Mouse (Mus musculus): Measurements from ENCODE around the gene Stat2. TPM values are rescaled to one million over a fixed set of nuclear protein-coding genes. Genes with fewer than 3 reads are reported as not detected.
"Not testable (repeated sequence)": the region's sequence is repeated elsewhere in the genome, so short reads cannot be mapped to it uniquely, and the experiment has no call there.

The Stat2 gene
- polyA plus RNA-seq, 1 experiment from 2014 or later = 13.8 TPM

DNA sequence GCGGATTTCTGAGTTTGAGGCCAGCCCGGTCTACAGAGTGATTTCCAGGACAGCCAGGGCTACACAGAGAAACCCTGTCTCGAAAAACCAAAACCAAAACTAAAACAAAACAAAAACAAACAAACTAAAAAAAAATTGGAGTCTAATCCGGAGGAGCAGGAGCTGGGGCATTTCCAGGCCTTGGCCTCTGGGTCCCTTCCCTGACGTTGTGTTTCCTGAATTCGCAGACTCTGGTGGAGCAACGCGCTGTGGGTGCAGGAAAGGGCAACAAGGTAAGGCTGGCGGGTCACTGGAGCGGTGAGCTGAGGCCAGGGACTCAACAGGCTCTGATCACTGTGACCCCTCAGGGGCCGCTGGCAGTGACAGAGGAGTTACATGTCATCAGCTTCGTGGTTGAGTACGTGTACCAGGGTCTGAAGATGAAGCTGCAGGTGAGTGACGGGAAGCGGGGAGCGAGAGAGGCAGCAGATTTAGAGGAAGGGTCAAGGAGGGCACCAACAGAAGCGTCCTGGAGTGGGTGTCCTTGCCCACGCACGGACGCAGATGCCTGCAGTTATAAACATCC lies 12.6 kb downstream of the Stat2 start:
- no peak overlapping the region for H3K27ac ChIP-seq (ENCODE audit: low read depth)
- no peak overlapping the region for H3K4me3 ChIP-seq (ENCODE audit: low read depth, low read length)
- no peaks in the 10 kb centered on the region for H3K9me3 ChIP-seq (ENCODE audit: low read depth, low read length)
- no peaks in the 10 kb centered on the region for H3K4me1 ChIP-seq (ENCODE audit: insufficient read depth)
- no peak for DNase-seq
- WGBS = 76% methylated on average over 20 of the region's 20 CpGs
- peaks cover 68% of the 10 kb centered on the region for H3K36me3 ChIP-seq (ENCODE audit: insufficient read depth)
- H3K4me2 ChIP-seq = no peak overlapping the region
- H3K9ac ChIP-seq = no peak overlapping the region
- no peaks in the 10 kb centered on the region for H3K27me3 ChIP-seq (ENCODE audit: insufficient read depth, low read length)
- ATAC-seq (ENCODE audit: insufficient read depth) = no peak
- no peak for TF ChIP-seq CTCF (IDR thresholded peaks at IDR 0.05; ENCODE audit: low read depth)

DNA sequence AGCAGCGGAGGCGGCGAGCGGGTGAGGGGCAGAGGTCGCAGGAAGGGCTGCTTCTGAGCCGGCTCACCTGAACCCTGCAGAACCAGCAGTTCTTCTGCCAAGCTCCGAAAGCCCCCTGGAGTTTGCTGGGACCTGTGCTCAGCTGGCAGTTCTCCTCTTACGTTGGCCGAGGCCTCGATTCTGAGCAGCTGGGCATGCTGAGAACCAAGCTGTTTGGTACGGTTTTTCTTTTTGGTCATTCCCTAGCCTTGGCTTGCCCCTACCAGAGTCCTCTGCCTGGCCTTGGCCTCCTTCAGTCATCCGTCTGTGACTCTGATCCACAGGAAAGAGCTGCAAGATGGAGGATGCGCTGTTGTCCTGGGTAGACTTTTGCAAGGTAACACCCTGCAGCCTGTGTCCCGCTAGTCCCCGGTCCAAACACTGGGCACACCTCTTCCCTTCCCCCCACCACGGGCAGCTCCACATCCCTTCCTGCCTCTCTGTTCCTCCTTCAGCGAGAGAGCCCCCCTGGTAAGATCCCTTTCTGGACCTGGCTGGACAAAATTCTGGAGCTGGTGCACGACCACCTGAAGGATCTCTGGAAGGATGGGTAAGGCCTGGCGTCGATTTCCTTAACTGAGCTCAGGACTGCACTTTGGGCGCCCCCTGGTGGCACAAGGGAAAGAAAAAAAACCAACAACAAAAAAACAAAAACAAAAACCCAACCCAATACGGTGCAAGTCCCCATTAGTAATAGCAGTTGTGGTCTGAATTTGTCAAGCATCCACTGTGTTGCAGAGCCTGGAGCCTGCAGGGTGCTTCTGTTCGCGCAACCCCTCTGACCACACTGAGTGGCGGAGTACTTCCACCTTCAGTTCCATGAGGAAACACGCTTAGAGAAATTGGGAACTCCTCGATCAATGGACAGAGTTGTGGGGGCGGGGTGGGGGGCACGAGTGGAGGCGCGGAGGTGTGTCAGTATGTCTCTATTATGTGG lies 13.5 kb downstream of the Stat2 start:
- WGBS = 66% methylated on average over 31 of the region's 31 CpGs
- ATAC-seq (ENCODE audit: insufficient read depth) = peak; percentile 24; the same call in 1 of the 2 replicates
- H3K36me3 ChIP-seq (ENCODE audit: insufficient read depth) = peaks cover 65% of the 10 kb centered on the region

DNA sequence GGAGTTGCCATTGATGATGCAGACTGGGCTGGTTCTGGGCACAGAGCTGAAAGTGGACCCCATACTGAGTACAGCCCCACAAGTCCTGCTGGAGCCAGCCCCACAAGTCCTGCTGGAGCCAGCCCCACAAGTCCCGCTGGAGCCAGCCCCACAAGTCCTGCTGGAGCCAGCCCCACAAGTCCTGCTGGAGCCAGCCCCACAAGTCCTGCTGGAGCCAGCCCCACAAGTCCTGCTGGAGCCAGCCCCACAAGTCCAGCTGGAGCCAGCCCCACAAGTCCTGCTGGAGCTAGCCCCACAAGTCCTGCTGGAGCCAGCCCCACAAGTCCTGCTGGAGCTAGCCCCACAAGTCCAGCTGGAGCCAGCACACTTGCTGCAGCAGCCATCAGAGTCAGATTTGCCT lies 20.2 kb downstream of the Stat2 start:
- not testable (repeated sequence) for H3K27ac ChIP-seq (ENCODE audit: low read depth); ATAC-seq (ENCODE audit: insufficient read depth); H3K4me2 ChIP-seq; DNase-seq; H3K9ac ChIP-seq; H3K4me1 ChIP-seq (ENCODE audit: insufficient read depth); H3K4me3 ChIP-seq (ENCODE audit: low read depth, low read length); H3K27me3 ChIP-seq (ENCODE audit: insufficient read depth, low read length); H3K9me3 ChIP-seq (ENCODE audit: low read depth, low read length)
- WGBS = 87% methylated on average over 1 of the region's 1 CpGs
- H3K36me3 ChIP-seq (ENCODE audit: insufficient read depth) = peaks cover 30% of the 10 kb centered on the region

More for the DNA sequence above, 13.5 kb downstream of the Stat2 start:
- Histone ChIP-seq H3K4me1 (ENCODE audit: insufficient read depth) (no peaks in the 10 kb centered on the region), H3K9ac (no peak overlapping the region), H3K27me3 (ENCODE audit: insufficient read depth, low read length) (no peaks in the 10 kb centered on the region), H3K9me3 (ENCODE audit: low read depth, low read length) (no peaks in the 10 kb centered on the region), H3K4me2 (no peak overlapping the region), H3K4me3 (ENCODE audit: low read depth, low read length) (no peak overlapping the region), H3K27ac (ENCODE audit: low read depth) (no peak overlapping the region)
- peak; percentile 78 for TF ChIP-seq CTCF (IDR thresholded peaks at IDR 0.05; ENCODE audit: low read depth)
- peak; percentile 85 for DNase-seq

DNA sequence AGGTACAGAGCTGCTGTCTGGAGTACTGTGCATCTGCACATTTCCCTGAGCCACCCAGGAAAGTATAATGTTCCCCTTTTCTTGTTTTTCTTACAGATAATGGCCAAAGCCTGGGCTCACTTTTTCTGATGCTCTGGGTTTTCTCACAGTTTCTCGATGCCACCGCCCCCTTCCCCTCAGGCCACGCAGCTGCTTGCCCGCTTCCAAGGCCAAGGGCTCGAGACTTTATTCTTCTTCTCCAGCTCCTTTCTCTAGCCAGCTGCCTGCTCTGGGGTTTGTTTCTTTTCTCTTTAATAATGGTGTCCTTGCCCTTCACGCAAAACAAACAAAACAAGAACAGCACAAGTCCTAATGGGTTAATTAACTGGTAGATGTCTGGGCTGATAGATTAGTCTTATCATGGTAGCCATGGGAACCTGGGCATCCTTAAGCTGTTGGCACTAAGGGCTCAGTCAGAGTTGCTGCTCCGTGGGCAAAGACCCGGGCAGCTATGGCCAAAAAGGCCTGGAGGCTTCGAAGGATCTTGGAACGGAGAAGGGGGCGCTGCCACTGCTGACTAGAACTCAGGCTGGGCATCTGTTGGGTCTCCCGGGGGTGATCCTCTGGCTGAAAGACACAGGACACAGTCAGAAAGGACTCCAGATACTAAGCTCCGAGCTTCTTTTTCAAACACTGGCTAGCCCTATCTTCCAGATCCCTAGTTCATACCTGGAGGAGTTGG lies 26.2 kb downstream of the Stat2 start:
- Histone ChIP-seq H3K9ac (no peak overlapping the region), H3K4me2 (no peak overlapping the region), H3K4me3 (ENCODE audit: low read depth, low read length) (no peak overlapping the region), H3K4me1 (ENCODE audit: insufficient read depth) (no peaks in the 10 kb centered on the region), H3K36me3 (ENCODE audit: insufficient read depth) (peaks cover 9% of the 10 kb centered on the region; the same call in 1 of the 2 replicates), H3K27ac (ENCODE audit: low read depth) (no peak overlapping the region), H3K9me3 (ENCODE audit: low read depth, low read length) (no peaks in the 10 kb centered on the region), H3K27me3 (ENCODE audit: insufficient read depth, low read length) (no peaks in the 10 kb centered on the region)
- no peak for DNase-seq
- ATAC-seq (ENCODE audit: insufficient read depth) = no peak
- 68% methylated on average over 13 of the region's 13 CpGs for WGBS
- no peak for TF ChIP-seq CTCF (IDR thresholded peaks at IDR 0.05; ENCODE audit: low read depth)

DNA sequence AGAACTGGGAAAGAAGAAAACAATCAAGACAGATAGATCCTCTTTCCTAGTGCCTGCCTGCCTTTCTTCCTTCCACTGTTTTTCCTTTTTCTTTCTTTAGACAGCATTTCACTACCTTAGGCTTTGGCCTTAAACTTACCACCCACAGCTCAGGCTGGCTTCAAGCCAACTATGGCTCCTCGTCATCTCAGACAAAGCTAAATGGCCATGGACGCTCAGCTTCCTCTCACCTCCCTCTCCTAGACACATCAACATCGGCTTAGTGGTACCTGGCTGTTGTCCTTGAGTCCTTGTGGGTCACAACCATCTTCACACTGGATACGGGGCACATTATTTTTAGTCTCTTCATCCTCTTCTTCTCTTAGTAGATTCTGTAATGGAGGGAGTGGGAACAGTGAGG lies 26.9 kb downstream of the Stat2 start:
- 47% methylated on average over 4 of the region's 4 CpGs for WGBS
- ATAC-seq (ENCODE audit: insufficient read depth) = peak; percentile 26; the same call in 1 of the 2 replicates
- no peak for TF ChIP-seq CTCF (IDR thresholded peaks at IDR 0.05; ENCODE audit: low read depth)
- Histone ChIP-seq H3K4me2 (peak overlapping the region; percentile 20; the same call in 1 of the 2 replicates), H3K4me3 (ENCODE audit: low read depth, low read length) (no peak overlapping the region), H3K4me1 (ENCODE audit: insufficient read depth) (peaks cover 1% of the 10 kb centered on the region; the same call in 1 of the 2 replicates), H3K9me3 (ENCODE audit: low read depth, low read length) (no peaks in the 10 kb centered on the region), H3K27ac (ENCODE audit: low read depth) (peak overlapping the region; percentile 65; the same call in 1 of the 2 replicates), H3K36me3 (ENCODE audit: insufficient read depth) (0 out of 2 replicates have a peak, but pooled peaks cover 3% of the 10 kb centered on the region), H3K9ac (no peak overlapping the region), H3K27me3 (ENCODE audit: insufficient read depth, low read length) (no peaks in the 10 kb centered on the region)
- DNase-seq = peak; percentile 61

DNA sequence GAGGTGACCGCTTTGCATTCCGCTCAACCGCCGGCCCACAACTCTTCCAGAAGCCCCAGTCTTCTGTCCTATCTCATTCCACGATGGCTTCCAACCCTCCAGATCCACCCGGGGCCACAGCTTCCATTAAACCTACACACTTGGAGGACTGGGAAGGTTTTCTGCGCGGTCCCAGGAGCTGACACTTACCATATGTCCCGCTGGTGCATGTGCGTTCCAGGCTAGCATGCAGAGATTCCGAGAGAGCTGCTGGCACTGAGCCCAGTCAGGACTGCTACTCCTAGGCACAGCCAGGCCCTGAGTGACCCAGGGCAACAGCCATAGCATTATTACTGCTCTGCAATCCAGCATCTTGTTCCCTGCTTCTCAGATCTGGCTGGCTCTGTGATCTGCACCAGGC lies 27.3 kb downstream of the Stat2 start:
- H3K9me3 ChIP-seq (ENCODE audit: low read depth, low read length) = no peaks in the 10 kb centered on the region
- peak overlapping the region; percentile 65; the same call in 1 of the 2 replicates for H3K27ac ChIP-seq (ENCODE audit: low read depth)
- TF ChIP-seq CTCF (IDR thresholded peaks at IDR 0.05; ENCODE audit: low read depth) = no peak
- peak; percentile 81 for ATAC-seq (ENCODE audit: insufficient read depth)
- peaks cover 3% of the 10 kb centered on the region; the same call in 1 of the 2 replicates for H3K4me1 ChIP-seq (ENCODE audit: insufficient read depth)
- H3K27me3 ChIP-seq (ENCODE audit: insufficient read depth, low read length) = no peaks in the 10 kb centered on the region
- no peak overlapping the region for H3K4me3 ChIP-seq (ENCODE audit: low read depth, low read length)
- DNase-seq = peak; percentile 82
- peak overlapping the region; percentile 20; the same call in 1 of the 2 replicates for H3K4me2 ChIP-seq
- no peaks in the 10 kb centered on the region for H3K36me3 ChIP-seq (ENCODE audit: insufficient read depth)
- WGBS = 58% methylated on average over 11 of the region's 11 CpGs
- peak overlapping the region; percentile 26 for H3K9ac ChIP-seq

All from lung, embryonic 14.5 days (tissue).